Mouse (Mus musculus) small intestine, adult 2 months (tissue): Measurements from ENCODE around the gene Clps.

Source experiments
- CTCF ChIP-seq: fragments of 200-500 bp; IDR thresholded peaks from 2 replicates; pipeline ENCODE4 v1.5.1; 2012; ENCODE audit warnings: low read depth, mild to moderate bottlenecking, control low read depth, inconsistent platforms, low read length, moderate library complexity, mixed read lengths; ENCODE audit not compliant: insufficient replicate concordance, insufficient read length; ENCODE audit errors: extremely low read depth
- POLR2A ChIP-seq: fragments of 200-500 bp; IDR thresholded peaks from 2 replicates; pipeline ENCODE4 v1.6.1; 2012; ENCODE audit warnings: low read depth, mild to moderate bottlenecking, control low read depth, inconsistent platforms, low read length, moderate library complexity

- TF ChIP-seq CTCF (no peak), POLR2A (no peak)
Measured at GRCm38 (mm10) chr17:28601557-28602250, 41.1 kb upstream of the Clps start.
